Mouse (Mus musculus) gastrocnemius, postnatal 36 days (tissue): ENCODE results near the gene Gm17349. TPM values are rescaled to one million over a fixed set of nuclear protein-coding genes. Genes with fewer than 3 reads are reported as not detected.
A peak's percentile ranks its signal among the peaks of the same experiment; 100 is the strongest.
"Not testable (repeated sequence)": the region's sequence is repeated elsewhere in the genome, so short reads cannot be mapped to it uniquely, and the experiment has no call there.

Experiments used
- DNase-seq, 2 experiments: peaks; one replicate each; pipeline ENCODE4 v3.0.0; 2022
- intact Hi-C: fragments of 180-260 bp; cut with DNase I; formaldehyde crosslinking; loops from one replicate; pipeline ENCODE4 v1.15.1; 2025
- long read RNA-seq, 2 experiments: library from polyadenylated mRNA; stranded (forward); transcript quantifications; one replicate each; pipeline ENCODE4 v2.0.0; 2021
- total RNA-seq, 2 experiments: library from RNA; stranded (reverse); gene quantifications; 2 replicates each; pipeline ENCODE4 v1.2.3; 2021

Gm17349 gene
- total RNA-seq: 1 to 10 TPM in 1 of 2 experiments, not detected in 1; 1.2 TPM
- long read RNA-seq, experiment 1: 0 reads
- long read RNA-seq, experiment 2: 0 reads

DNA sequence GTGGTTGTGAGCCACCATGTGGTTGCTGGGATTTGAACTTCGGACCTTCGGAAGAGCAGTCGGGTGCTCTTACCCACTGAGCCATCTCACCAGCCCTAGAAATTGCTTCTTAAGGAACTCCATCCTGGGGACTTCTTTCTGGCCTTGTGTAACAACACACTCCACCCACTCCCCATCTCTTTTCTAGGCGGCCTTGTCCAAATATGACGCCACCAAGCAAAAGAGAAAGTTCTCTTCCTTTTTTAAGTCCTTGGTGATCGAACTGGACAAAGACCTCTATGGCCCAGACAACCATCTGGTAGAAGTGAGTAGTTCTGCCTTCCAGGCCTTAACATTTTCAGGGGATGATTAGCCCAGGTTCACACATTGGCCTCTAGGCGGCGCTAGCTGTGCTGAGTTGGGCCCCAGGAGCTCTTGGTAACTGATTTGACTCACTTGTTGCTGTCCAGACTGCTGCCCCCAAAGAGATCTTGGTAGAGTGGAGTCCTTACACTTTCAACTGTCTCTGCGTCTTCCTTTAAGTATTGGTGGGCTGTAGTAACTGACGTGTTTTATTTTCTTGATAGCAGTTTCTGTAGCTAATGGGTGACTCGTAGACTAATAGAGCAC lies at the start of gene Gm17349:
Gene Gm17349 (minus strand): TSS at position 51 of the 609 bp plus-strand sequence.
- peak; percentile 45 to 49 for DNase-seq
- intact Hi-C loops: no loop called here

DNA sequence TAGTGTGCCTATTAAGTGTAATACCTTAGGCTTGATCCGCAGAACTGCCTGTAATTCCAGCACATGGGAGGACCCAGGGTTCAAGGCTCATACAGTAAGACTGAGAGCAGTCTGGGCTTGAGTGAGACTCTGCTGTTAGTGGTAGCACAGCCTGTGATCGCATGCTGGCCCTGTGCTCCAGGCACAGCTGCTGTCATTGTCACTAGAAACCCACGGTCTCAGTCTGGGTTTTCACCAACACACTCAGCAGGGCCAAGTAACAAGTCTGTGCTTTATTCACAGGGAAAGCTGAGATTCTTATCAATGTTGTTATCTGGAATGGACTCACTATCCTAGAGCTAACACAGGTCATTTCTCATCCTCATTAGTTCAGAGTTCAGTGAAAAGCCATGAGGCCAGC lies 48.9 kb upstream of the Gm17349 start:
- intact Hi-C loops: loop anchor here (10.0 kb wide), 1 partner anchor 259 kb away; no protein-coding TSS in a partner anchor
- no peak for DNase-seq

DNA sequence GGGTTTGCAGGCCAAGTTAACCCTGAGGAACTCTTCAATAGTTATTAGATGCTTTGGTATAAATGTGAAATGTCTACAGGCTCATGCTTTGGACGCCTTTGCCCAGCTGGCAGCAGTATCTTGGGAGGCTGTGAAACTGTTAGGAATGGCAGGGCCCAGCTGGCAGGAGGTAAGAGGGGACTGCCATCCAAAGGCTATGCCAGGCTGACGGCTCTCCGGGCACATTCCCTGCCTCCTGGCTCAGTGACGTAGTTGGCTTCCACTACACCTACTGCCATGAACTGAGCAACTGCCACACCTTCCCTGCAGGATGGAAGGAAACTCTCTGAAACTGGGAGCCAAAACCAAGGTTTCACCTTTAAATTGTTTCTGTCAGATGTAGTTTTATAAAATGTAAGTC lies 34.9 kb upstream of the Gm17349 start:
- DNase-seq: no peak
- intact Hi-C loops: no loop called here

DNA sequence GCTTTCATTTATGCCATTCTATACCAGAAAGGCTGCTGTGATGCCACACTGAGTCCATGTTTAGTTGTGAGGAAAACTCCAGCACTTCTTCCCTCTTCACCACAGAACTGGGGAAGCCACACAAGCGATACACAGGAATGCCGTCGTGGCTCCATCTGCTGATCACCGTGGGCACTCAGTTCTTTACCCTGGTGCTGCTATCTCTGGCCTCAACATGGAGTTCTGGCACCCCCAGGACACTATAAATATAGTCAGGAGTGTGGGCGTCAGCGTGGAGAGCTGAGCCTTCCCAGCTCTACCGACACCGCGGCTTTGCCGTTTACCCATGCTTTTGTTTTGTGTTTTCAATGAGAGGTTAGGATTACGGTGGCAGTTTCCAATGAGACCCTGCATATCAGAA lies 31.4 kb upstream of the Gm17349 start:
- intact Hi-C loops: no loop called here
- DNase-seq: no peak

DNA sequence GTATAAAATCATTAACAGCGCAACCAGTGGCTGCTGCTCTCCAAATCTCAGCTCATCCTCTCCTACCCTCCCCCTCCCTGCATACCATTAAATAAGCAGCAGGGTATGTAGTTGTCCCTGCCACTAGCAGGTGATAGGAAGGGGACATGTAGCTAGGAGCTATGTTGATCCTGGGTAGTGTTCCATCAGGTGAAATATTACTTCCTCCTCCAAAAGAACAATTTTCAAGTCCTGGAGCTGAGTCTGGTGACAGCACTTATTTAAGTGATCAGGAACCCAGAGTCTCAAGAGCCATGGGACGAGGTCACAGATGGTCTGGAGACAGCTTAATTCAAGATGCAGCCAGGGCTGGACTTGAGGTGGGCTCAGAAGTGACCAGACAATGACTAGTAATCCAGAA lies 30.3 kb upstream of the Gm17349 start:
- intact Hi-C loops: no loop called here

DNA sequence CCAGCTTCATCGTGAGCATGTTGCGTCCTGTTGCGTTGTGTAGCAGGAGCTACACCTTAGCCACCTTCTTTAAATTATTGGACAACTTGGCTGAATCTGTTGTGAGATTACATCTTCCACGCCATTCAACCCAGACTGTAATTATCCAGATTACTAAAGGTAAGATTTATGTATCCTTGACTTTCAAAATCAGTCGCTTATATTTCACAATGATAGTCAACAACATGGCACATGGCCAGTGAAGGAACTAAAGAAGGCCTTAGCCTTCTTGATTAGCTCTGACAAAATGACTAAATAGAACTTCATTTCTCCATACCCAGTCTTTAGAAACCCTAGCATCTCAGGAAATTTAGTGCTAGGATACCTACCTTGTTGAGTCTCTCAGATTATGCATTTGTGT lies 27.9 kb upstream of the Gm17349 start:
- no peak for DNase-seq
- intact Hi-C loops: no loop called here

More for the DNA sequence above, 30.3 kb upstream of the Gm17349 start:
- peak; percentile 100 for DNase-seq

DNA sequence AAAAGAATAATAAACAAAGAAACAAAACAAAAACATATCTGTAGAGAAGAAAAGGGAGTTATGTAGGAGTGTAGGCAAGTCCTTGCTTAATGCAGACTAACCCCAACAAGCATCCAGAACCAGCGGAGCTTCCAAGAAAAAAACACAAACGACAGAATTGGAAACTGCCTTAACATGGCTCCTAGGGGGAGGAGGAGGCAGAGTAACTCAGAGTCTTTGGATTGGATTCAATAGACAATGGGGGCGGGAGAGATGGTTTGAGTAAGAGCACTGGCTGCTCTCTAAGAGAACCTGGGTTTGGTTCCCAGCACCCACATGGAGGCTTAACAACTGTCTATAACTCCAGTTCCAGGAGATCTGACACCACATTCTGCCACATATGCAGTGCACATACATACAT lies 26.4 kb upstream of the Gm17349 start:
- intact Hi-C loops: no loop called here
- no peak for DNase-seq

DNA sequence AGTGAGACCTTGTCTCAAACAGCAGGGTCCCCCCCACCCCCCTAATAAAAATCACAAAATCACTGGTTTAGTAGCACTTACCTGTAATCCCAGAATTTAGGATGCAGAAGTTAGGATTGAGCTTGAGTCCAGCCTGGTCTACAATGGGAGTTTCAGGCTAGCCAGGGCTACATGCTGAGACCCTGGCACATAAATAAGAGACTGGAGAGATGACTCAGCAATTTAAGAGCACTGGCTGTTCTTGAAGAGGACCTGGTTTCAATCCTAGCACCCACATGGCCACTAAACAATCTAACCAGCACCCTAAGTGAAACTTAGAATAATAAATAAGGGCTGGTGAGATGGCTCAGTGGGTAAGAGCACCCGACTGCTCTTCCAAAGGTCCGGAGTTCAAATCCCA lies 25.9 kb upstream of the Gm17349 start:
- intact Hi-C loops: no loop called here
- no peak for DNase-seq

DNA sequence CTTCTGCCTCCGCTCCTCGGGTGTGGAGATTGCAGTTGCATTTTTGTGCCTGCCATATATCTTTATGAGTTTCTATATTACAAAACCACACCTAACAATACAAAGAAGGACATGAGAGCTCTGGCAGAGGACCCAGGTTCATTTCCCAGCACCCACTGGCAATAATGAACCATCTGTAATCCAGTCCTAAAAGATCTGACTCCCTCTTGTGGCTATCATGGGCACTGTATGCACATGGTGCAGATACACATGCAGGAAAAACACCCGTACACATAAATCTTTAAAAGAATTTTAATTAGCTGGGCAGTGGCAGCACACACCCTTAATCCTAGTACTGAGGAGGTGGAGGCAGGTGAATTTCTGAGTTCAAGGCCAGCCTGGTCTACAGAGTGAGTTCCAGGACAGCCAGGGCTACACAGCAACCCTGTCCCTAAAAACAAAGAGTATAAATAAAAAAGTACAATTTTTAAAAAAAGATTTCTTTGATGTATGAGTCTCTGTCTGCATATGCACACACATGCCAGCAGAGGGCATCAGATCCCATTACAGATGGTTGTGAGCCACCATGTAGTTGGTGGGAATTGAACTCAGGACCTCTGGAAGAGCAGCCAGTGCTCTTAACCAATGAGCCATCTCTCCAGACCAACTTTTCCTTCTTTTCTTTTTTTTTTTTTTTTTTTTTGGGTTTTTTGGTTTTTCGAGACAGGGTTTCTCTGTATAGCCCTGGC lies 23.9 kb upstream of the Gm17349 start:
- DNase-seq: no peak
- intact Hi-C loops: loop anchor here (5.0 kb wide), 1 partner anchor 178 kb away; no protein-coding TSS in a partner anchor

DNA sequence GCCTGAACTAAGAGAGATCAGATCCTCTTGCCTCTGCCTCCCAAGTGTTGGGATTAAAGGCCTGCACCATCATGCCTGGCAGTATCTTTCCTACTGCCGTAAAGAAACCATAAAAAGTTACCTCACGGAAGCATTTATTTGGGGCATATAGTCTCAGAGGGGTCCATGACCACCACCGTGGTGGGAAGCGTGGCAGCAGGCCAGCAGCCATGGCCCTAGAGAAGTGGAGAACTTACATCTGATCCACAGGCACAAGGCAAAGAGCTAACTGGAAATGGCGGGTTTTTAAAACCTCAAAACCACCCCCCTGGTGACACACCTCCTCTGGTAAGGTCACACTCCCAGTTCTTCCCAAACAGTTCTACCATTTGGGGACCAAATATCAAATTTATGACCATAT lies 22.9 kb upstream of the Gm17349 start:
- no peak for DNase-seq
- intact Hi-C loops: loop anchor here (5.0 kb wide), 1 partner anchor 179 kb away; no protein-coding TSS in a partner anchor

DNA sequence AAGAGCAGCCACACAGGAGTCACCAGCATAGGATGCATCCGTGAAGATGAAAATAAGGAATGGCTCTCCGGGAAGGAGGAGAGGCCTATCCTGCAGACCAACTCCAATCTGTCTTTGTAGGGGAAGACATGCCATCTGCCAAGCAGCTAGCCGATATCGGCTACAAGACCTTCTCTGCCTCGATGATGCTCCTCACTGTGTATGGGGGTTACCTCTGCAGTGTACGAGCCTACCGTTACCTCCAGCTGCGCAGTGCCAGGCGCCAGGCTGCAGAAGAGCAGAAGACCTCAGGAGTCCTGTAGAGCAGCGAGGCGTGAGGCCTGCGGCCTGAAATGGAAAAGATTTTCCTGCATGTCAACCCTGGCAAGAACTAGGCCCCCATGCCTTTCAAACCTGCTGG lies 22.2 kb upstream of the Gm17349 start:
- intact Hi-C loops: loop anchor here (5.0 kb wide), 1 partner anchor 180 kb away; no protein-coding TSS in a partner anchor
- no peak for DNase-seq

DNA sequence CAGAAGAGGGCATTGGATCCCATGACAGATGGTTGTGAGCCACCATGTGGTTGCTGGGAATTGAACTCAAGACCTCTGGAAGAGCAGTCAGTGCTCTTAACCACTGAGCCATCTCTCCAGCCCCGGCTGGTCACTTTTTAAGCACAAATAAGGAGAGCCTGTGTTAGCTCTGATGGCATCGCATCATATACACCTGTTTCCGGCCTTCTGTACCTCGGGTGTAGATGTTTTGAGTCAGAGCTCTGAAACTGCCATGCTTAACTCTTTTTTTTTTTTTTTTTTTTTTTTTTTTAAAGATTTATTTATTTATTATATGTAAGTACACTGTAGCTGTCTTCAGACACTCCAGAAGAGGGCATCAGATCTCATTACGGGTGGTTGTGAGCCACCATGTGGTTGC lies 21.7 kb upstream of the Gm17349 start:
- DNase-seq: not testable (repeated sequence)
- intact Hi-C loops: loop anchor here (5.0 kb wide), 1 partner anchor 180 kb away; no protein-coding TSS in a partner anchor

DNA sequence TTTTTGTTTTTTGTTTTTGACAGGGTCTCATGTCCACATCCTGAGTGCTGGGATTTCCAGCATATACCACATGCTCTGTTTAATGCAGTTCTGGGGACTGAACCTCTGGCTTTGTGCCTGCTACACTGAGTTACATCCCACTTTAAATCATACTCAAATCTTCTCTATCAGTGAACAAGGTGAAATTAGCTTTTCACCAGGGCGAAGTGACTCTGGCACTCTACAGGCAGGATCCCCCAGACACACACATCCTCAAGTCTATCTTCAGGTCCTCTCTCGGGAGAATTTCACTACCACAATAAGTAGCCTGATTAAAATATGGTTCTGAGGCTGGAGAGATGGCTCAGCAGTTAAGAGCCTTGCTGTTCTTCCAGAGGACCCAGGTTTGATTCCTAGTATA lies 21.3 kb upstream of the Gm17349 start:
- no peak for DNase-seq
- intact Hi-C loops: loop anchor here (5.0 kb wide), 1 partner anchor 181 kb away; no protein-coding TSS in a partner anchor

DNA sequence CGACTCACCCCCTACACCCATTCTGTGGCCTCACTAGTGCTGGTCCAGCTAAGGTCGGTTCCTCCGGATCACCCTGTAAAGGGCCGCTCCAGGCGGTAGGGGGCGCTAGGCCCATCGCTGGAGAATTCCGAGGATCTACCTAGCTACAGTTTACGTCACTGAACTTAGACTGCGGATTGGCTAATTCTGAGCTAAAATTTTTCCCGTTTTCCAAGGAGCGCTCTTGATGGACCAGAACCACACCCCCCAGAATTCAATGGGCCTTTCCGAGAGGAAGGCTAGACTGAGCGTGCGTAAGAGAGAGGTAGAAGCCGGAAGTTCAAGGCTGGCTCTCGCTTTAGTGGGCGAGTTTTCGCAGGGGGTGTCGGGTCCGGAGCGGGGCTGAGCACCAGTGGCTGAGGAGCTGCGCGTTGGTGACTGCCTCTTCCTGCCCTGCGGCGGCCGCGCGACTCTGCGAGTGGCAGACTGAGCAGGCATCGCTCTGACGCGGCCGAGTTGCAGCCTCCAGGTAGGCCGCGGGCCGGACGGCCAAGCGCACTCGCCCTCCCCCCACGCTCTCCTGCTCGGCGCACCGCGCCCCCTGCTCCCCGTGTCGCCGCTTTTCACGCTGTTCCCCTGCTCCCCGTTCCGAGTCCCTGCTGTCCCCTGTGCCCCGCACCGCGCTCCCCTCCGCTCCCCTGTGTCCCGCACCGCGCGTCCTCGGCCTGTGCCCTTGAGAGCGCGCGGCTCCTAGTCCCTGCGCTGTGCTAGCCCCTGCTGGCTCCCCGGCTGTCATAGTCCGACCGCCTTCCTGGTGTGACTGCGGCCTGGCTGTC lies 20.3 kb upstream of the Gm17349 start, which contains the start of gene Cox14:
Gene Cox14 (plus strand): TSS at position 278 of the 815 bp plus-strand sequence.
- peak; percentile 91 to 94 for DNase-seq
- intact Hi-C loops: loop anchor here (5.0 kb wide), 1 partner anchor 182 kb away; no protein-coding TSS in a partner anchor

DNA sequence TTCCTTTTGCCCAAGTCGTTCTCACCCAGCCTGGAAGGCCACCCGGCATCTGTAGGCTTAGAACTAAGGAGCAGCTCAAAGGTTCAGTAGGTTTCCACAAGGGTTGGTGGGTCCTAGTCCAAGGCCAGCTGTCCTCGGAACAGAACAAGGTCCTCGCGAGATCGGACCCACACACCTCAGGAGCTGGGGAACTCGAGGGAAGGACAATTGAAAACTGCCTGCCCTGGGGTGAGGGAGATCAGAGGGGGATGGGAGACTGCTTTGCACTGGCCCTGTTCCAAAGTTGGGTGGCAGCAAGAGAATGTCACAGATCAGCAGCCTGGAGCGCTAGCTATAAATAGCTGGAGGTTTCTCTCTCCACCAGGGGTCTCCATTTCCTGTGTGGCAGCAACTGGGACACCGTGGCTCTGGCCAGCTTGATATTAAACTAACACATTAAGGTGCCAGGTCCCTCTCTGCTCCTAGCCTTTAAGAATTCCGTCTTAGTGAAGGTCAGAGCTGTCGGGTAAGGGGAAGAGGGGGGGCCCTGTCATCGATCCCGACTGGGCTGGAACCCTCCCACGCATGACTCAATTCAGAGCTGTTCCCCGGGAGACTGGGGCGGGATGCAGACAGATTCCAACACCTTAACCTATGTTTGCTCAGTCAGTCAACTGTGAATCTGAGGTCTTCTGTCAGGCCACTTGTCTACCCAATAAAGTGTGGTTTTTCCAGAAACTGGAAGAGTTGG lies 19.2 kb upstream of the Gm17349 start:
- intact Hi-C loops: loop anchor here (5.0 kb wide), 1 partner anchor 183 kb away; no protein-coding TSS in a partner anchor
- peak; percentile 65 to 66 for DNase-seq

DNA sequence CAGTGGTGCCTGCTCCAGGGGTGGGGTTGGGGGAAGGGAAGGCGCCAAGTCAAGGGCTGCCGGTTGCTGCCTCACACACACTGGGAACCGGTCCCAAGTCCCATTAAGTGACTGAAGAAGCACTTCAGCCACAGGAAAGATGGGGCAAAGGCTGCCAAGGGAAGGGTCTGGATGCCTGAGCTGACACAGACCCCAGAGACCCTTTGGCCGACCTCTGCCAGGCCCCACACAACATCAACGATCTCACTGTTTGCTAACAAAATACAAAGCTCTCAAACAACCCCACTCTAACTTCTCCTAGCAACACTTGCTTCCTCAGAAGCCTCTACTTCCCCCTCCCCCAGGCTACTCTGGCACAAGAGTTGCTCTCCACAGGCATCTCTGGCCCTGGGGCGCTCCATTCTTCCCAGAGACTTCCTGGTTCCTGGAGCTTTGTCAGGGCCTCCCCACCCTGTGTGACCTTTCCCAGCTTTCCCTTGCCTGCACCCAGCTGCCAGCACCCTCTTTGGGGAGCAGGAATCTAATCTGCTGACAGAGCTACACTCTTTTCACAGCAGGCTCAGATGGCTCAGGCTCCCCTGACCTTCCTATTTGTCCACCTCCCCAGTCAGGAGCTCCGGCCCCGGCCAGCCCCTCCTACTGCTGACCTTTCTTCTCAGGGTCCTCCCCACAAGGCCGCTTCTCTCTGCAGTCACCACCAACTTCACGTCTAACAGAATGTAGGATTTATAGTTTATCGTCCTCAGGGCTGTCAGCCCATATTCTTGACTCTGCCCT lies 18.4 kb upstream of the Gm17349 start:
- DNase-seq: peak; percentile 64 to 67
- intact Hi-C loops: no loop called here

DNA sequence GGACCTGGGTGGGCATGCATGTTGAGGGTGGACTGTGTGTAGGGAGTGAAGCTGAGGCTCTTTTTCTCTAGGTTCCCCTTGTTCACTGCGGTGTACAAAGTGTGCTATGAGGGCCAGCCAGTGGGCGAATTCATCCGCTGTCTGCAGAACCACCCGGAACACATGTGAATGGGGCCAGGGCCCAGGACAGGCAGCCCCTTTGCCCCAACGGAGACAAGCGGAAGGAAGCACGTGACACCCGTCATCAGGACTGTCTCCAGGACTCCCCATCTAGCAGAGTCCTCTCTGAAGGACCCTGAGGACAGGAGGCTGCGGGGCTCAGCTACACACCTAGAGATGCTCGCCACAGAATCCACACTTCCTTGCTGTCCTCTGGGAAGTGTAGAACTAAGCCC lies 17.8 kb upstream of the Gm17349 start:
- intact Hi-C loops: no loop called here
- DNase-seq: peak in 1 of 2 experiments; percentile 25

DNA sequence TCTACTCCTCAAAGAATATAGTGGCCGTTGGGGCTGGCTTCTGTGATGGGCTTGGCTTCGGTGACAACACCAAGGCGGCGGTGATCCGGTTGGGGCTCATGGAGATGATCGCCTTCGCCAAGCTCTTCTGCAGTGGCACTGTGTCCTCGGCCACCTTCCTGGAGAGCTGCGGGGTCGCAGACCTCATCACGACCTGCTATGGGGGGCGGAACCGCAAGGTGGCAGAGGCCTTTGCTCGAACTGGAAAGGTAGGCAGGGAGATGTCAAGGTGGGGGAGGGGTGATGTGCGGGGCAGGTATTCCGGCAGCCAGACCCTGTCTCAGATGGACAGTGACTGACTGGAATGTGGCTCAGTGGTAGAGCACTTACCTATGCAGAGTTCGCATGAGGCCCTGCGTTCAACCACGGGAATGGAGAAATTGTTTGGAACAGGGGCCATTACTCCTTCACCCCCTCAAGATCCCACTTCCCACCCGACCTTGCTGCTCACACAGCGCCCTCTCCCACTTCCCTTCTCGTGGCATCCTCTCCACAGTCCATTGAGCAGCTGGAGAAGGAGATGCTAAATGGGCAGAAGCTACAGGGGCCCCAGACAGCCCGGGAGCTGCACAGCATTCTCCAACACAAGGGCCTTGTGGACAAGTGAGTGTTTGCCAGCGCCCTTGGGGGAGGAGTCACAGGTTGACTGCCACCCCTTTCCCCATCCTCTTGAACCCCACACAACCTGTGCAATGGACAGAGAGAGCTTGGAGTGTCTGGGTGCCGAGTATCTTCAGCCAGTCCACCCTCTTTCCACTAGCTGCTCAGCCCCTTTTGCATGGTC lies 16.8 kb upstream of the Gm17349 start:
- intact Hi-C loops: no loop called here
- DNase-seq: no peak
